Mouse (Mus musculus) ES-E14 (cell line): ENCODE measurements at regions not wholly inside any gene's neighbourhood (a gene's known extent, or its start where the extent isn't known, plus 50 kb on each side); places are given as distances from the start of the nearest gene placed in this dataset.

Experiments
- DNase-seq: peaks from one replicate; pipeline ENCODE4 v3.0.0-alpha.2; 2013; ENCODE audit warnings: low read depth, low spot score
- H3K27ac ChIP-seq: 2 replicates; pipeline ENCODE4 v1.5.1; 2012; ENCODE audit warnings: low read depth, mild to moderate bottlenecking, low read length, moderate library complexity, mixed read lengths; ENCODE audit not compliant: poor library complexity, insufficient read depth, severe bottlenecking
- H3K36me3 ChIP-seq: 2 replicates; pipeline ENCODE4 v1.6.1; 2012; ENCODE audit warnings: mild to moderate bottlenecking, low read length, moderate library complexity, mixed read lengths; ENCODE audit not compliant: control insufficient read depth, poor library complexity, insufficient read depth, severe bottlenecking
- H3K4me1 ChIP-seq, 2 experiments: fragments of 150-350 bp in 1 of 2; sonication (generic) in 1 of 2; 2 replicates each; pipeline ENCODE4 v1.6.1; 2012; ENCODE audit warnings: low read length in 2 of 2, mild to moderate bottlenecking in 1 of 2, mixed read lengths in 1 of 2; ENCODE audit not compliant: control insufficient read depth in 2 of 2, insufficient read depth in 2 of 2, poor library complexity in 1 of 2
- H3K4me3 ChIP-seq, 2 experiments: fragments of 150-350 bp in 1 of 2; sonication (generic) in 1 of 2; 2 replicates each; pipeline ENCODE4 v1.5.1; 2012; ENCODE audit warnings: low read length in 2 of 2, low read depth in 1 of 2, mild to moderate bottlenecking in 1 of 2, mixed read lengths in 1 of 2; ENCODE audit not compliant: insufficient read depth in 1 of 2, poor library complexity in 1 of 2, severe bottlenecking in 1 of 2
- H3K9ac ChIP-seq: 2 replicates; pipeline ENCODE4 v1.6.1; 2012; ENCODE audit warnings: low read depth, mild to moderate bottlenecking, low read length, mixed read lengths; ENCODE audit not compliant: poor library complexity, insufficient read depth, severe bottlenecking
- H3K9me3 ChIP-seq: fragments of 150-350 bp; sonication (generic); 2 replicates; pipeline ENCODE4 v1.6.1; 2012; ENCODE audit warnings: low read depth, mild to moderate bottlenecking, low read length; ENCODE audit not compliant: control insufficient read depth, insufficient read depth
- CHD2 ChIP-seq: IDR thresholded peaks from 2 replicates; pipeline ENCODE4 v1.6.1; 2014; ENCODE audit warnings: mild to moderate bottlenecking, low read depth, low read length, inconsistent platforms
- HCFC1 ChIP-seq: IDR thresholded peaks from 2 replicates; pipeline ENCODE4 v1.6.1; 2012; ENCODE audit warnings: low read length, inconsistent platforms, borderline replicate concordance; ENCODE audit not compliant: insufficient read depth
- MAFK ChIP-seq: IDR thresholded peaks from 2 replicates; pipeline ENCODE4 v1.6.1; 2014; ENCODE audit warnings: mild to moderate bottlenecking, low read depth, low read length, inconsistent platforms; ENCODE audit not compliant: insufficient read depth
- ZC3H11A ChIP-seq: IDR thresholded peaks from 2 replicates; pipeline ENCODE4 v1.6.1; 2012; ENCODE audit warnings: low read depth, mild to moderate bottlenecking, inconsistent platforms, low read length, borderline replicate concordance
- ZNF384 ChIP-seq: IDR thresholded peaks from 2 replicates; pipeline ENCODE4 v1.6.1; 2012; ENCODE audit warnings: low read depth, low read length, inconsistent platforms
- in situ Hi-C, 2 experiments: fragments of 600-800 bp; cut with MboI; formaldehyde crosslinking; loops; one replicate each; pipeline ENCODE4 v1.15.1; 2025; ENCODE audit warnings: low sequenced_read_pairs in 2 of 2, inconsistent platforms in 1 of 2; ENCODE audit not compliant: unreplicated experiment in 2 of 2

DNA sequence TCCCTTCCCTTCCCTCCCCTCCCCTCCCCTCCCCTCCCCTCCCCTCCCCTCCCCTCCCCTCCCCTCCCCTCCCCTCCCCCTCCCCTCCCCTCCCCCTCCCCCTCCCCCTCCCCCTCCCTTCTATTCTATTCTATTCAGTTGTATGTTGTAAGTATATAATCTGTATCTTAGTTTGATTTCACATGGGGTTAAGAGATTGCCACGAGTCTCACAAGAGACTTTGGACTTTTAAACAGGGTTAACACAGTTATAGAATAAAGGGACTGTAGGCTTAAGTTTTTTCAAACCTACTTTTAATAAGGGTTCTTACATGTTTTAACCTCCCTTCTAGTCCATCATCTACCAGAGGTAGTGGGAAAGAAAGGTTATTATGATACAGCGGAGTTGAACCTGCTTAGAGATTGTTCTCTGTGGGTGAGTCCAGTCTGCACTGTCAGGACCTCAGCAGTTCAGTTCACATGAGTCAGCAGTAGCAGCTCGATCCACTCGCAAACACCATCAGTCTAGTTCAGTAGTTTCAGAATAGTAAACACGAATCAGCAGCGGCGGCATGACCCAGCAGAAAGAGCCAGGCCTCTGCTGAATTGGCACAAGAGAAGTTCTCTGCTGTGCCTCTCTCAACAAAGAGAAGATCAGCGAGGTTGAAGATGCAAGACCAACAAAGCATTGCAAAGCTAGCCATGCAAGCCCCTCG is 116.8 kb upstream of the Shb start:
- Histone ChIP-seq H3K27ac (no peak overlapping the region), H3K4me1 (peaks cover 2% of the 10 kb centered on the region in 2 experiments; a peak in 2 of 4 replicates), H3K9me3 (no peaks in the 10 kb centered on the region), H3K9ac (no peak overlapping the region), H3K4me3 (no peak overlapping the region), H3K36me3 (no peaks in the 10 kb centered on the region)
- TF ChIP-seq ZNF384 = no peak
- TF ChIP-seq HCFC1 = no peak
- no peak for TF ChIP-seq MAFK
- TF ChIP-seq CHD2 = no peak
- TF ChIP-seq ZC3H11A = no peak
- in situ Hi-C loops = no loop called here
- DNase-seq = no peak

DNA sequence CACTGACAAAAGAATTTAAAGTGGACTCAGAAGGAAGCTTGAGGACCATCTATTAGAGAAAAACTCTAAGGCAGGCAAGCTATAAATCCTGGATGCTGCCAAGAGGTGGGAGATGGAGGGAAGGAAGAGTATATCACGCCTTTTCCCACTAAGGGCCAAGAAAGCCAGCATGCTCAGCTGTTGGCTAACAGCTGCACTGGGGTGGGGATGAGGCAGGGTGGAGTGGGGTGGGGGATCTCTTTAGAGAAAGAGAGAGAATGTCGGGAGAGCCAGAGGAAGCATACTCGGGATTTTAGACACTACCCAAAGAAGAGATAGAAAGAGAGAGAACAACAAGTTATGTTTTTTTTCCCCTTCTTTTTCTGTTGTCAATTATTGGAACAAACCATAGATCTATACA is 115.2 kb upstream of the Shb start:
- Histone ChIP-seq H3K36me3 (no peaks in the 10 kb centered on the region), H3K9me3 (no peaks in the 10 kb centered on the region)
- TF ChIP-seq HCFC1 (no peak), MAFK (no peak), CHD2 (no peak), ZC3H11A (no peak), ZNF384 (no peak)

DNA sequence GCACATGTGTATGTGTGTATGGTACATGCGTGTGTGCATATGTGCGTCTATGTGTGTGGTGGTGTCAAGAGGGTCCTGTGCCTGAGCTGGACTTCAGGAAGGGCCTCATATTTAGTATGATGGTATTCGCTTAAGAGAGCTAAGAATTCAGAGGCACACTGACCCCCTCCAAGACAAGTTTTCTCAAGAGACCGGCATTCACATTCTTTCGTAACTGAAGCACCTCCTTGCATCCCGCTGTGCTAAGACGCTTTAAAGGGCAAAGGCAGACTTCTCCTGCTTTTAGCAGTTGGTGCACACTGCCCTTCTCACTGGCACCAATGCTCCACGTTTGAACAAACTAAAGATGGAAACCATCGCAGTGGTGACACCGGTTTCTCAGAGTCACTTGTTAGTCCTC is 110.3 kb upstream of the Shb start:
- H3K36me3 ChIP-seq = no peaks in the 10 kb centered on the region
- H3K9me3 ChIP-seq = no peaks in the 10 kb centered on the region
- no peak overlapping the region for H3K9ac ChIP-seq
- H3K4me3 ChIP-seq = no peak overlapping the region
- DNase-seq = no peak
- no peak overlapping the region for H3K27ac ChIP-seq
- peaks cover 0 to 5% of the 10 kb centered on the region in 2 experiments; a peak in 1 of 4 replicates for H3K4me1 ChIP-seq
- no peak for TF ChIP-seq HCFC1
- TF ChIP-seq ZNF384 = no peak
- TF ChIP-seq MAFK = no peak
- TF ChIP-seq ZC3H11A = no peak
- no peak for TF ChIP-seq CHD2
- in situ Hi-C loops = no loop called here

More for the DNA sequence above, 115.2 kb upstream of the Shb start:
- DNase-seq = no peak
- in situ Hi-C loops = no loop called here
- H3K4me3 ChIP-seq = no peak overlapping the region
- no peak overlapping the region for H3K27ac ChIP-seq
- peaks cover 0 to 5% of the 10 kb centered on the region in 2 experiments; a peak in 1 of 4 replicates for H3K4me1 ChIP-seq
- H3K9ac ChIP-seq = no peak overlapping the region

DNA sequence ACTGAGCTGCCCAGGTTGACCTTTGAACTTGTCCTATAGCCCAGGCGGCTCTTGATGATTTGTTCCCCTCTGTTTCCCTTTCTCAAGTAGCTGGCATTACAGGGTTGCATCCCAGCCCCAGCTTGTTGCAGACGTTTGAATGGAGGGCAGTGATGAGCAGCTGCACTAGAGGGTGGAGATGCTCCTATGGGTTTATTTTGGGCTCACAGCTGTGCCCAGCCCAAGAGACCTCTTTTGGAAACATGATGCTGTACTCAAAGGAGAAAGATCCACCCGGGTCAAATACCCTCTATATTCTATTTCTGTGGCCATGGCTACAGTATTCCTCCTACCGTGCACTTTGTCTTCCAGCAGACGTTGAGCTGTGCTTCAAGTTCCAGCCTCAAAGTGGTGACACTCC is 109.0 kb upstream of the Shb start:
- in situ Hi-C loops = no loop called here
- DNase-seq = no peak
- Histone ChIP-seq H3K36me3 (no peaks in the 10 kb centered on the region), H3K4me3 (no peak overlapping the region), H3K4me1 (peaks cover 0 to 4% of the 10 kb centered on the region in 2 experiments; a peak in 1 of 4 replicates), H3K27ac (no peak overlapping the region), H3K9ac (no peak overlapping the region), H3K9me3 (no peaks in the 10 kb centered on the region)
- TF ChIP-seq MAFK (no peak), ZC3H11A (no peak), HCFC1 (no peak), CHD2 (no peak), ZNF384 (no peak)

DNA sequence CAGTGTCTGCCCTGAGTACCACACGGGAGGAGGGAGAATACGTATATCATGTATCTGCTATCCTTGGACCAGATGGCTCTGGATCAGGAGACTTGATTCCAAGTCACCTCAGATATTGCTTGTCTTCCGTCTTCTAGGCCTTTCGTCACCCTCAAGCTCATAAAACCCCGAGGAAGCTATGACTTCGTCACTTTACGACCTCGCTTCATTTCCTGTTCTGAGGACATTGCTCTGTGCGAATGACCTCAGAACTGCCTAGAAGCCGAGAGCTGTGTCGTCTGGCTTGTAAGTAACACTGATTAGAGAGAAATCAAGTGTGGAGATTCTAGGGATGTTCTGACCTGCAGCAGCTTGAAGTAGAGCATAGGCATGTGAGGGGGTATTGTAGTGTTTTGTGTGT is 108.4 kb upstream of the Shb start:
- Histone ChIP-seq H3K9ac (no peak overlapping the region), H3K4me3 (no peak overlapping the region), H3K4me1 (peaks cover 0 to 4% of the 10 kb centered on the region in 2 experiments; a peak in 1 of 4 replicates), H3K36me3 (no peaks in the 10 kb centered on the region), H3K9me3 (no peaks in the 10 kb centered on the region), H3K27ac (no peak overlapping the region)
- no peak for DNase-seq
- in situ Hi-C loops = no loop called here
- no peak for TF ChIP-seq CHD2
- no peak for TF ChIP-seq ZNF384
- TF ChIP-seq HCFC1 = no peak
- TF ChIP-seq ZC3H11A = no peak
- no peak for TF ChIP-seq MAFK
